Mouse (Mus musculus) hindbrain, embryonic 14.5 days (tissue): ENCODE measurements at regions not wholly inside any gene's neighbourhood (a gene's known extent, or its start where the extent isn't known, plus 50 kb on each side); places are given as distances from the start of the nearest gene placed in this dataset.
A peak's percentile ranks its signal among the peaks of the same experiment; 100 is the strongest.

Source experiments
- ATAC-seq: fragments of 200-750 bp; cut with Nextera tagmentation; 2 replicates; pipeline ENCODE4 v1.8.0; 2017; ENCODE audit warnings: moderate number of reproducible peaks, mild to moderate bottlenecking, moderate TSS enrichment, moderate library complexity; ENCODE audit not compliant: low FRiP score
- DNase-seq: peaks from one replicate; pipeline ENCODE4 v3.0.0-alpha.2; 2015; ENCODE audit warnings: low spot score
- H3K27ac ChIP-seq: fragments of 300-500 bp; sonication (generic); 2 replicates; pipeline ENCODE4 v1.5.1; 2014; ENCODE audit warnings: mild to moderate bottlenecking, moderate library complexity
- H3K27me3 ChIP-seq: fragments of 300-500 bp; sonication (generic); 2 replicates; pipeline ENCODE4 v1.6.1; 2014; ENCODE audit warnings: mild to moderate bottlenecking, low read length, mixed read lengths; ENCODE audit not compliant: control insufficient read depth, insufficient read depth
- H3K36me3 ChIP-seq: fragments of 300-500 bp; sonication (generic); replicated peaks from 2 replicates; pipeline ENCODE4 v1.6.1; 2014; ENCODE audit not compliant: control insufficient read depth, insufficient read depth
- H3K4me1 ChIP-seq: fragments of 300-500 bp; sonication (generic); replicated peaks from 2 replicates; pipeline ENCODE4 v1.6.1; 2014; ENCODE audit warnings: antibody characterized with exemption, low read length, mixed read lengths; ENCODE audit not compliant: control insufficient read depth, insufficient read depth
- H3K4me2 ChIP-seq: fragments of 300-500 bp; sonication (generic); replicated peaks from 2 replicates; pipeline ENCODE4 v1.6.1; 2014; ENCODE audit warnings: mild to moderate bottlenecking, moderate library complexity
- H3K4me3 ChIP-seq: fragments of 300-500 bp; sonication (generic); replicated peaks from 2 replicates; pipeline ENCODE4 v1.5.1; 2014; ENCODE audit warnings: mild to moderate bottlenecking, low read length
- H3K9ac ChIP-seq: fragments of 300-500 bp; sonication (generic); 2 replicates; pipeline ENCODE4 v1.6.1; 2014
- H3K9me3 ChIP-seq: fragments of 300-500 bp; sonication (generic); 2 replicates; pipeline ENCODE4 v1.6.1; 2016; ENCODE audit warnings: low read length; ENCODE audit not compliant: control insufficient read depth
- WGBS: fragments of 180-500 bp; shearing (Covaris S2); extraction: QIAGEN DNeasy Blood & Tissue Kit; methylation state at CpG from one replicate; pipeline ENCODE4 v1.1.7; 2014; 5-methylcytosine and 5-hydroxymethylcytosine counted together

DNA sequence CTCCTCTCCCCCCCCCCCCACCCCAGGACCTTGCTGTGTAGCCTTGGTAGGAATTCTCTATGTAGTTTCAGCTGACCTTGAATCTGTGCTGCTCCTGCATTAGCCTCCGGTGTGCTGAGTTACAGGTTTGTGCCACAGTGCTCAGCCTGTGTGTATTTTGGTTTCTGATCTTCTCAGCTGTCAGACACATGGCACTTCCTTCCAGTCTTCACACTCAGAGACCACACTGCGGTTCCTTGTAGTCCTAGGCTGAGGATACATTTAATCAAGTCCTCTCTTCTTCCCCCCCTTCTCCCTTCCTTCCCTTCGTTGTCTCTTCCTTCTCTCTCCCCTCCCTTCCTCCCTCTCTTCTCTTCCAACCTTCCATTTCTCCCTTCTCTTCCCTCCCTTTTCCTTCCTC lies 77.7 kb upstream of the Fbxo11 start:
- no peaks in the 10 kb centered on the region for H3K4me1 ChIP-seq
- no peak overlapping the region for H3K9ac ChIP-seq
- ATAC-seq, result no peak
- H3K27me3 ChIP-seq, result no peaks in the 10 kb centered on the region
- no peaks in the 10 kb centered on the region for H3K36me3 ChIP-seq
- H3K4me3 ChIP-seq, result no peak overlapping the region
- no peak overlapping the region for H3K27ac ChIP-seq
- DNase-seq, result no peak
- no peaks in the 10 kb centered on the region for H3K9me3 ChIP-seq
- no peak overlapping the region for H3K4me2 ChIP-seq
- WGBS, result 81% methylated on average over 3 of the region's 3 CpGs

GRCm38 (mm10) chr17:88143378-88143943 lies 78.4 kb upstream of the Fbxo11 start:
- Histone ChIP-seq H3K27me3 (no peaks in the 10 kb centered on the region), H3K9ac (no peak overlapping the region), H3K4me1 (no peaks in the 10 kb centered on the region), H3K4me3 (no peak overlapping the region), H3K36me3 (no peaks in the 10 kb centered on the region), H3K9me3 (no peaks in the 10 kb centered on the region), H3K4me2 (no peak overlapping the region), H3K27ac (no peak overlapping the region)
- ATAC-seq (no peak), DNase-seq (no peak)
- 93% methylated on average over 3 of the region's 3 CpGs for WGBS

- H3K27me3 ChIP-seq, result no peaks in the 10 kb centered on the region
Measured at GRCm38 (mm10) chr17:88158550-88158949, 93.5 kb upstream of the Fbxo11 start.

GRCm38 (mm10) chr17:88159212-88159668 lies 94.1 kb upstream of the Fbxo11 start:
- Histone ChIP-seq H3K36me3 (no peaks in the 10 kb centered on the region), H3K4me3 (no peak overlapping the region), H3K9ac (no peak overlapping the region), H3K27ac (no peak overlapping the region), H3K9me3 (no peaks in the 10 kb centered on the region), H3K4me2 (peak overlapping the region; percentile 34), H3K4me1 (0 out of 2 replicates have a peak, but pooled peaks cover 9% of the 10 kb centered on the region), H3K27me3 (no peaks in the 10 kb centered on the region)
- WGBS, result 10% methylated on average over 11 of the region's 11 CpGs
- no peak for DNase-seq
- no peak for ATAC-seq

More at GRCm38 (mm10) chr17:88158550-88158949, 93.5 kb upstream of the Fbxo11 start:
- DNase-seq, result no peak
- Histone ChIP-seq H3K9me3 (no peaks in the 10 kb centered on the region), H3K9ac (no peak overlapping the region), H3K36me3 (no peaks in the 10 kb centered on the region), H3K27ac (no peak overlapping the region), H3K4me1 (0 out of 2 replicates have a peak, but pooled peaks cover 9% of the 10 kb centered on the region), H3K4me2 (no peak overlapping the region; the same call in 1 of the 2 replicates), H3K4me3 (no peak overlapping the region)
- ATAC-seq, result no peak
- 19% methylated on average over 6 of the region's 6 CpGs for WGBS

GRCm38 (mm10) chr17:88159851-88160676 lies 95.0 kb upstream of the Fbxo11 start:
- peak overlapping the region; percentile 34 for H3K4me2 ChIP-seq
- no peak overlapping the region for H3K27ac ChIP-seq
- no peaks in the 10 kb centered on the region for H3K36me3 ChIP-seq
- H3K9ac ChIP-seq, result no peak overlapping the region
- ATAC-seq, result no peak
- WGBS, result 41% methylated on average over 19 of the region's 19 CpGs
- no peaks in the 10 kb centered on the region for H3K27me3 ChIP-seq
- no peak for DNase-seq
- no peak overlapping the region for H3K4me3 ChIP-seq
- no peaks in the 10 kb centered on the region for H3K9me3 ChIP-seq
- H3K4me1 ChIP-seq, result 0 out of 2 replicates have a peak, but pooled peaks cover 9% of the 10 kb centered on the region

DNA sequence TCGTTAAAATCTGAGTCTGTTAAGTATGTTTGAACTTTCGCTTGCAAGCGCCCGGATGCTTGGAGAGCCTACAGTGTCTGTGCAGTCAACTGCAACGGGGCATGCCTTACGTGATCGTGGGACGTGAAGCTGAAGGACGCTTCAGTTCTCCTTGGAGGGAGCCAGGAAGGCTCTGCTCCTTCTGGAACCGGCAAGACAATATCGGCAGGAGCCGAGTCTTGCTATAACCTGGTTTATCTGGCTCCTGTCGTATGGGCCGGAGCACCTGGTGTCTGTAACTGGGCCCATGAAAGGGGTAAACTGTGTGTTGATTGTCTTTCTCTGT lies 95.5 kb upstream of the Fbxo11 start:
- ATAC-seq (no peak), DNase-seq (no peak)
- Histone ChIP-seq H3K4me2 (peak overlapping the region; percentile 34; the same call in 1 of the 2 replicates), H3K27me3 (no peaks in the 10 kb centered on the region), H3K4me3 (no peak overlapping the region), H3K4me1 (0 out of 2 replicates have a peak, but pooled peaks cover 9% of the 10 kb centered on the region), H3K27ac (no peak overlapping the region), H3K9me3 (no peaks in the 10 kb centered on the region), H3K9ac (no peak overlapping the region), H3K36me3 (no peaks in the 10 kb centered on the region)
- 77% methylated on average over 14 of the region's 14 CpGs for WGBS

GRCm38 (mm10) chr17:88161766-88162165 lies 96.7 kb upstream of the Fbxo11 start:
- Histone ChIP-seq H3K27me3 (no peaks in the 10 kb centered on the region), H3K36me3 (no peaks in the 10 kb centered on the region), H3K27ac (no peak overlapping the region), H3K9ac (no peak overlapping the region), H3K4me3 (no peak overlapping the region), H3K4me1 (0 out of 2 replicates have a peak, but pooled peaks cover 9% of the 10 kb centered on the region), H3K9me3 (no peaks in the 10 kb centered on the region), H3K4me2 (no peak overlapping the region)
- ATAC-seq, result no peak
- 96% methylated on average over 8 of the region's 8 CpGs for WGBS
- peak; percentile 10 for DNase-seq

GRCm38 (mm10) chr17:88164805-88165204 lies 99.7 kb upstream of the Fbxo11 start:
- no peaks in the 10 kb centered on the region for H3K27me3 ChIP-seq
- DNase-seq (peak; percentile 6), ATAC-seq (no peak)
- no peak overlapping the region for H3K4me3 ChIP-seq
- no peaks in the 10 kb centered on the region for H3K36me3 ChIP-seq
- H3K27ac ChIP-seq, result no peak overlapping the region
- 89% methylated on average over 4 of the region's 4 CpGs for WGBS
- no peak overlapping the region for H3K4me2 ChIP-seq
- H3K4me1 ChIP-seq, result 0 out of 2 replicates have a peak, but pooled peaks cover 3% of the 10 kb centered on the region
- H3K9ac ChIP-seq, result no peak overlapping the region
- H3K9me3 ChIP-seq, result no peaks in the 10 kb centered on the region

DNA sequence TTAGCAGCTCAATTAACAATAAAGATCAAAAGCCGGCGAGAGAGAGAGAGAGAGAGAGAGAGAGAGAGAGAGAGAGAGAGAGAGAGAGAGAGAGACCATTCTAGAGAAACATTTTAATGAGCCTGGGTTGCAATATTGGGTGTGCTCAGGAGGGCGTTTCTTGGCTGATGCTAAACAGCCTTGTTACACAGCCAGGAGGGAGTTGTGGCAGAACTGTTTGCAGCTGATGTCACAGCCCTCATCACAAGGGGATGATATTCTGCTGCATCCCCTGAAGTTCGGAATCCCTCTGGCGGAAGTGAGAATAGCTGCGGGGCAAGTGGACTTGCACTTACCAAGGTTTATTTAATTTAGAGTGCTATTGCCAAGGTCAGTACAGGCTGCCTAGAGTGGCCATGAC lies 100.7 kb upstream of the Fbxo11 start:
- DNase-seq (peak; percentile 3), ATAC-seq (no peak)
- Histone ChIP-seq H3K9me3 (no peaks in the 10 kb centered on the region), H3K9ac (no peak overlapping the region), H3K27ac (no peak overlapping the region), H3K4me1 (no peaks in the 10 kb centered on the region), H3K4me2 (no peak overlapping the region), H3K36me3 (no peaks in the 10 kb centered on the region), H3K27me3 (no peaks in the 10 kb centered on the region), H3K4me3 (no peak overlapping the region)
- 88% methylated on average over 6 of the region's 6 CpGs for WGBS
